Mouse (Mus musculus): ENCODE measurements around the gene Slc7a8.

- TF ChIP-seq CTCF (IDR thresholded peaks at IDR 0.05; ENCODE audit: borderline replicate concordance, insufficient read depth, low read length) (no peak), POLR2A (IDR thresholded peaks at IDR 0.05; ENCODE audit: low read depth, low read length) (no peak)
Measured at GRCm38 (mm10) chr14:54770373-54770772, 11.4 kb downstream of the Slc7a8 start.
